ENCODE assay signal across 7 mouse cellular contexts in the genomic region with DNA sequence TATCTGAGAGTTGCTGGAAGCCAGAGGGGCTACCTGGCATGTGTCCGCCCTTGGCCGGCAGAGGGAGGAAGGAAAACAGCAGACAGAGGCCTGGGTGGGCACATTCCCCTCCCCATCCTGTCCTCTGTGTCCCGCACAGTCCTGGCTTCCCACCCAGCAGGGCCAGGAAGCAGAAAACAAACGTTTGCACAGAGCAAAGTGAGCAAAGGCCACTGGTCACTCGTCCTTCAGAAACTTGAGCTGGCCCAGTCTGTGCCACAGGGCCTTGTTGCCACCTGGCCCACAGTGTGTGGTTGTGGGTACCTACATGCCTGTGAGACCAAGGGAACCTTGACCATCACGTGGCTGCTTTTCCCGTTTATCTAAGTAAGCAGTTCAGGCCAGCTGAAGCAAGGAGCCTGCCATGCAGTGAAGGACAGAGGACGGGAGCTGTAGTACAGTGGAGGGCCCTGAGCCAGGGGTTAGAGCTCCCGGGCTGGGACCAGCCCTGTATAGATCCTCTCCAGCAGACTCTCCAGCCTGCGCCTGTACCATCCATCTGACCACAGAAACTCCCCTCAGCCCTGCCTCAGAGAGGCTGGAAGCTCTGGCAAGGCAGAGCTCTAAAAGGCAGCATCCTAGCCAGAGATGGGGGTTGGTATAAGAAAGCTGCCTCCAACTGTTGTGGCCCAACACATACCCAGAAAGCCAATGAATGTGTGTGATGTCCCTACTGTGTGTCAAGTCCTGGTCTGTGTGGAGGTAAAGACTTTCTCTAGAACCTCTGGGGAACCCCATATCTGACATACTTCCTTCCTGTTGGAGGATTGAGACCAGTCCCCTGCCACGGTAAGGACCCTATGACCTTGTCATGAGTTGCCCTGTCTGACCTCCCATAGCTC.
DNase-seq lines count a peak whose midpoint lies in the region; ATAC-seq and TF ChIP-seq lines count a peak whose summit lies in the region.

No protein-coding gene starts in this region.

- no peak overlapping the region for H3K4me2 ChIP-seq in hindbrain, embryonic 13.5 days

- H3K79me2 ChIP-seq in MEL (ENCODE audit: control insufficient read depth, insufficient read depth, low read length, poor library complexity) = no peaks in the 10 kb centered on the region

- peak overlapping the region; percentile 77 for H3K27ac ChIP-seq in MEL (ENCODE audit: control insufficient read depth, low read depth, low read length)
- H3K27ac ChIP-seq in bone marrow, adult 2 months (ENCODE audit: control insufficient read depth, insufficient read depth, low read depth, low read length, poor library complexity) = peak overlapping the region; percentile 17
- peak overlapping the region; percentile 71; the same call in 1 of the 2 replicates for H3K27ac ChIP-seq in hindbrain, embryonic 13.5 days

- H3K4me3 ChIP-seq in MEL (ENCODE audit: control insufficient read depth in 1 of 2, insufficient read depth in 1 of 2, low read depth in 2 of 2, low read length in 2 of 2) = no peak overlapping the region
- H3K4me3 ChIP-seq in bone marrow, adult 2 months (replicated peaks; ENCODE audit: control insufficient read depth, low read depth, low read length) = no peak overlapping the region
- H3K4me3 ChIP-seq in hindbrain, embryonic 13.5 days = no peak overlapping the region

- TF ChIP-seq POLR2A in MEL (IDR thresholded peaks at IDR 0.05; ENCODE audit: control insufficient read depth in 1 of 2, insufficient read depth in 1 of 2, low read depth in 1 of 2, low read length in 2 of 2, poor library complexity in 1 of 2) = no peak
- TF ChIP-seq POLR2A in bone marrow, adult 2 months (IDR thresholded peaks at IDR 0.05; ENCODE audit: borderline replicate concordance, control insufficient read depth, low read depth, low read length) = no peak

- TF ChIP-seq EP300 in MEL (IDR thresholded peaks at IDR 0.05; ENCODE audit: low read depth in 1 of 2, low read length in 2 of 2) = no peak

- no peak for TF ChIP-seq RAD21 in MEL (IDR thresholded peaks at IDR 0.05; ENCODE audit: low read depth, low read length)

- no peak for ATAC-seq in hindbrain, embryonic 13.5 days (ENCODE audit: low FRiP score)

- DNase-seq in MEL (ENCODE audit: low read depth, low spot score) (no peak), liver (peak; percentile 37)
- DNase-seq in thymus, postnatal 14 days = no peak
- no peak for DNase-seq in layer of hippocampus, adult 11-12 months (ENCODE audit: low spot score)
- DNase-seq in layer of hippocampus, postnatal 25 days (ENCODE audit: extremely low spot score in 1 of 2, low spot score in 1 of 2) = no peak

- no peak for TF ChIP-seq CTCF in MEL (IDR thresholded peaks at IDR 0.05 in 2 of 3, conservative IDR thresholded peaks at IDR 0.05 in 1 of 3; ENCODE audit: control insufficient read depth in 1 of 3, insufficient read depth in 1 of 3, low read depth in 2 of 3, low read length in 3 of 3, poor library complexity in 1 of 3, severe bottlenecking in 1 of 3)
- no peak for TF ChIP-seq CTCF in bone marrow, adult 2 months (IDR thresholded peaks at IDR 0.05; ENCODE audit: control insufficient read depth, insufficient read depth, low read length)

- peak overlapping the region; percentile 17; the same call in 1 of the 2 replicates for H3K9ac ChIP-seq in MEL (ENCODE audit: control insufficient read depth, low read depth, low read length, poor library complexity, severe bottlenecking)
- peak overlapping the region; percentile 24; the same call in 1 of the 2 replicates for H3K9ac ChIP-seq in hindbrain, embryonic 13.5 days

- H3K9me3 ChIP-seq in MEL (replicated peaks; ENCODE audit: insufficient read depth, low read length) = no peaks in the 10 kb centered on the region
- no peaks in the 10 kb centered on the region for H3K9me3 ChIP-seq in hindbrain, embryonic 13.5 days

- H3K4me1 ChIP-seq in MEL (ENCODE audit: control insufficient read depth in 1 of 2, insufficient read depth in 2 of 2, low read length in 2 of 2) = peaks cover 10 to 44% of the 10 kb centered on the region in 2 experiments
- peaks cover 32% of the 10 kb centered on the region for H3K4me1 ChIP-seq in bone marrow, adult 2 months (ENCODE audit: control insufficient read depth, insufficient read depth, low read length)
- peaks cover 78% of the 10 kb centered on the region for H3K4me1 ChIP-seq in hindbrain, embryonic 13.5 days (replicated peaks)

- WGBS in bone marrow, adult 2 months = 35% methylated on average over 11 of the region's 11 CpGs
- WGBS in hindbrain, embryonic 13.5 days = 74% methylated on average over 11 of the region's 11 CpGs

- peaks cover 0 to 24% of the 10 kb centered on the region in 2 experiments; a peak in 2 of 4 replicates for H3K36me3 ChIP-seq in MEL (ENCODE audit: control insufficient read depth in 1 of 2, insufficient read depth in 2 of 2, low read length in 2 of 2)
- H3K36me3 ChIP-seq in hindbrain, embryonic 13.5 days = 0 out of 2 replicates have a peak, but pooled peaks cover 1% of the 10 kb centered on the region

- no peaks in the 10 kb centered on the region for H3K27me3 ChIP-seq in MEL (ENCODE audit: control insufficient read depth in 1 of 2, insufficient read depth in 2 of 2, low read length in 2 of 2)
- no peaks in the 10 kb centered on the region for H3K27me3 ChIP-seq in hindbrain, embryonic 13.5 days

TF ChIP-seq in MEL, 35 proteins besides CTCF, POLR2A, EP300 and RAD21:
- TF ChIP-seq ZNF384 (IDR thresholded peaks at IDR 0.05; ENCODE audit: low read depth, low read length) (no peak), ZC3H11A (IDR thresholded peaks at IDR 0.05; ENCODE audit: low read depth, low read length) (no peak), USF2 (IDR thresholded peaks at IDR 0.05; ENCODE audit: borderline replicate concordance in 1 of 2, insufficient read depth in 1 of 2, low read depth in 1 of 2, low read length in 2 of 2) (no peak), ZKSCAN1 (IDR thresholded peaks at IDR 0.05; ENCODE audit: low read depth, low read length) (no peak), SIN3A (IDR thresholded peaks at IDR 0.05; ENCODE audit: low read length) (no peak), GABPA (IDR thresholded peaks at IDR 0.05; ENCODE audit: low read depth, low read length) (no peak), POLR2AphosphoS5 (IDR thresholded peaks at IDR 0.05; ENCODE audit: borderline replicate concordance, low read depth, low read length) (no peak), MXI1 (IDR thresholded peaks at IDR 0.05; ENCODE audit: low read depth, low read length) (no peak), ELF1 (IDR thresholded peaks at IDR 0.05; ENCODE audit: low read depth, low read length) (no peak), MAZ (IDR thresholded peaks at IDR 0.05; ENCODE audit: low read depth, low read length) (no peak), CHD2 (IDR thresholded peaks at IDR 0.05; ENCODE audit: low read length) (no peak), USF1 (IDR thresholded peaks at IDR 0.05; ENCODE audit: low read depth, low read length) (no peak), POLR2AphosphoS2 (IDR thresholded peaks at IDR 0.05; ENCODE audit: low read length) (no peak), UBTF (IDR thresholded peaks at IDR 0.05; ENCODE audit: borderline replicate concordance, insufficient read depth, low read depth, low read length) (no peak), MEF2A (IDR thresholded peaks at IDR 0.05; ENCODE audit: extremely low read depth, insufficient replicate concordance, low read depth, low read length, poor library complexity, severe bottlenecking) (no peak), SMC3 (IDR thresholded peaks at IDR 0.05; ENCODE audit: low read depth, low read length) (no peak)

Comparison
In these comparisons a context has a peak if more than half of its experiments do, and no peak if none do; other contexts are left out.
1. H3K27ac ChIP-seq: peak in every context shown above with its lines; median percentile 77 in MEL; 71 in hindbrain, embryonic 13.5 days; 17 in bone marrow, adult 2 months.